Mouse (Mus musculus) heart, adult 2 months (tissue): ENCODE results near the gene Kif24.

Experiments
- CTCF ChIP-seq: fragments of 200-600 bp; IDR thresholded peaks from 2 replicates; pipeline ENCODE4 v1.8.1; 2022; ENCODE audit warnings: antibody characterized with exemption, mild to moderate bottlenecking, moderate library complexity
- POLR2A ChIP-seq: fragments of 200-500 bp; IDR thresholded peaks from 2 replicates; pipeline ENCODE4 v1.6.1; 2011; ENCODE audit warnings: mild to moderate bottlenecking, low read depth, low read length, control low read depth; ENCODE audit not compliant: insufficient read depth

GRCm38 (mm10) chr4:41460690-41461089, 4.0 kb downstream of the Kif24 start:
- TF ChIP-seq POLR2A (no peak), CTCF (no peak)
